16 mouse cellular contexts compared by ENCODE assay signal in genomic region chr12:36439396-36439795, GRCm38 (mm10). TPM values are rescaled to one million over a fixed set of nuclear protein-coding genes. Genes with fewer than 3 reads are reported as not detected.
"Had no signal": no experiment of that assay in that cellular context is flagged by ENCODE, and none has a peak within 500 bp of the region (broad histone marks: within the 10 kb centered on the region; RNA-seq: fewer than 3 reads in every experiment).

No protein-coding gene starts in this region.

- ATAC-seq: liver, embryonic 12.5 days had no signal

- H3K4me2 ChIP-seq: kidney, embryonic 15.5 days; liver, embryonic 12.5 days; lung, embryonic 15.5 days; neural tube, embryonic 15.5 days; stomach, embryonic 15.5 days had no signal

- H3K4me3 ChIP-seq: kidney, embryonic 15.5 days; left cerebral cortex, adult 2 months; limb, embryonic 10.5 days; liver, embryonic 12.5 days; lung, embryonic 15.5 days; myocyte; neural tube, embryonic 15.5 days; stomach, embryonic 15.5 days had no signal

- H3K27me3 ChIP-seq: kidney, embryonic 15.5 days; liver, embryonic 12.5 days; lung, embryonic 15.5 days; neural tube, embryonic 15.5 days; stomach, embryonic 15.5 days had no signal

- H3K36me3 ChIP-seq: kidney, embryonic 15.5 days; limb, embryonic 10.5 days; liver, embryonic 12.5 days; lung, embryonic 15.5 days; neural tube, embryonic 15.5 days; stomach, embryonic 15.5 days had no signal

- H3K4me1 ChIP-seq: kidney, embryonic 15.5 days; limb, embryonic 10.5 days; lung, embryonic 15.5 days; neural tube, embryonic 15.5 days; stomach, embryonic 15.5 days had no signal

- H3K9me3 ChIP-seq: kidney, embryonic 15.5 days; limb, embryonic 10.5 days; liver, embryonic 12.5 days; lung, embryonic 15.5 days; neural tube, embryonic 15.5 days; stomach, embryonic 15.5 days had no signal

- DNase-seq: kidney, adult 2 months; kidney, postnatal 14 days; lung, postnatal 14 days; midbrain, embryonic 14.5 days; right cerebral cortex, postnatal 4 days; spleen, adult 18-20 months; thymus, postnatal 4 days had no signal

- H3K27ac ChIP-seq: kidney, embryonic 15.5 days; left cerebral cortex, adult 2 months; limb, embryonic 10.5 days; liver, embryonic 12.5 days; lung, embryonic 15.5 days; macrophage; neural tube, embryonic 15.5 days; stomach, embryonic 15.5 days had no signal

- H3K9ac ChIP-seq: kidney, embryonic 15.5 days; liver, embryonic 12.5 days; lung, embryonic 15.5 days; neural tube, embryonic 15.5 days; stomach, embryonic 15.5 days had no signal

RNA-seq across cellular contexts. Expression of gene D630036H23Rik, which starts 57.4 kb away (rescaled TPM):
- polyA plus RNA-seq: macrophage had no signal
